Mouse (Mus musculus) layer of hippocampus, postnatal 36 days (tissue): ENCODE data around the gene Bloc1s1. TPM values are rescaled to one million over a fixed set of nuclear protein-coding genes. Genes with fewer than 3 reads are reported as not detected.

Source experiments
- total RNA-seq, 2 experiments: library from RNA; stranded (reverse); gene quantifications; 2 replicates each; pipeline ENCODE4 v1.2.3; 2021

Gene Bloc1s1
- total RNA-seq, 2 experiments from 2014 or later = 92.9 to 94.1 TPM

Other genes with a start within 250 kb of the Bloc1s1 start
- gene Suox, start 250.0 kb downstream of the Bloc1s1 start, total RNA-seq = 10 to 100 TPM; 11.4 to 14.2 TPM
- gene Rab5b, start 227.8 kb downstream of the Bloc1s1 start, total RNA-seq = 100 to 1,000 TPM; 131 to 134 TPM
- under 1 TPM; 0.25 to 0.35 TPM for gene Pmel, start 219.8 kb downstream of the Bloc1s1 start, total RNA-seq
- 1 to 10 TPM; 2.0 to 2.4 TPM for gene Cdk2, start 219.0 kb downstream of the Bloc1s1 start, total RNA-seq
- 10 to 100 TPM in 1 of 2 experiments, 1 to 10 TPM in 1; 9.3 to 11.1 TPM for gene Dgka, start 179.2 kb downstream of the Bloc1s1 start, total RNA-seq
- 10 to 100 TPM; 26.0 to 28.2 TPM for gene Pym1, start 176.1 kb downstream of the Bloc1s1 start, total RNA-seq
- gene Mmp19, start 133.1 kb downstream of the Bloc1s1 start, total RNA-seq = under 1 TPM; 0.20 to 0.46 TPM
- gene Dnajc14, start 120.0 kb downstream of the Bloc1s1 start, total RNA-seq = 10 to 100 TPM; 65.3 to 69.1 TPM
- gene Tmem198b, start 119.7 kb downstream of the Bloc1s1 start, total RNA-seq = 10 to 100 TPM in 1 of 2 experiments, 1 to 10 TPM in 1; 8.4 to 10.6 TPM
- 10 to 100 TPM; 38.9 to 39.5 TPM for gene Sarnp, start 106.7 kb downstream of the Bloc1s1 start, total RNA-seq
- gene Ormdl2, start 102.4 kb downstream of the Bloc1s1 start, total RNA-seq = 1 to 10 TPM; 8.9 to 9.8 TPM
- gene Gdf11, start 32.3 kb downstream of the Bloc1s1 start, total RNA-seq = 10 to 100 TPM; 20.4 to 22.7 TPM
- 10 to 100 TPM; 77.8 to 79.7 TPM for gene Cd63, start 23.0 kb downstream of the Bloc1s1 start, total RNA-seq
- gene Rdh5, start 1.1 kb downstream of the Bloc1s1 start, total RNA-seq = 1 to 10 TPM; 6.4 to 8.9 TPM
- 10 to 100 TPM; 30.1 to 35.4 TPM for gene Itga7, start 9.8 kb upstream of the Bloc1s1 start, total RNA-seq
- gene Mettl7b, start 37.0 kb upstream of the Bloc1s1 start, total RNA-seq = not detected
- gene Olfr9, start 65.4 kb upstream of the Bloc1s1 start, total RNA-seq = not detected
- not detected for gene Olfr763, start 86.8 kb upstream of the Bloc1s1 start, total RNA-seq
- gene Olfr764-ps1, start 115.9 kb upstream of the Bloc1s1 start, total RNA-seq = not detected
- gene Olfr765, start 126.0 kb upstream of the Bloc1s1 start, total RNA-seq = not detected
- gene Olfr766-ps1, start 144.9 kb upstream of the Bloc1s1 start, total RNA-seq = not detected
- gene Olfr767, start 158.9 kb upstream of the Bloc1s1 start, total RNA-seq = under 1 TPM in 1 of 2 experiments, not detected in 1; 0.08 TPM
- not detected for gene Olfr768, start 175.3 kb upstream of the Bloc1s1 start, total RNA-seq
- not detected for gene Olfr769, start 193.8 kb upstream of the Bloc1s1 start, total RNA-seq
- gene Olfr770, start 215.0 kb upstream of the Bloc1s1 start, total RNA-seq = not detected
- gene Olfr771, start 240.7 kb upstream of the Bloc1s1 start, total RNA-seq = not detected